Mouse (Mus musculus): ENCODE results near the gene Rcn3. TPM values are rescaled to one million over a fixed set of nuclear protein-coding genes. Genes with fewer than 3 reads are reported as not detected.

Rcn3 gene
- polyA plus RNA-seq, 1 experiment from 2014 or later = 362 TPM

DNA sequence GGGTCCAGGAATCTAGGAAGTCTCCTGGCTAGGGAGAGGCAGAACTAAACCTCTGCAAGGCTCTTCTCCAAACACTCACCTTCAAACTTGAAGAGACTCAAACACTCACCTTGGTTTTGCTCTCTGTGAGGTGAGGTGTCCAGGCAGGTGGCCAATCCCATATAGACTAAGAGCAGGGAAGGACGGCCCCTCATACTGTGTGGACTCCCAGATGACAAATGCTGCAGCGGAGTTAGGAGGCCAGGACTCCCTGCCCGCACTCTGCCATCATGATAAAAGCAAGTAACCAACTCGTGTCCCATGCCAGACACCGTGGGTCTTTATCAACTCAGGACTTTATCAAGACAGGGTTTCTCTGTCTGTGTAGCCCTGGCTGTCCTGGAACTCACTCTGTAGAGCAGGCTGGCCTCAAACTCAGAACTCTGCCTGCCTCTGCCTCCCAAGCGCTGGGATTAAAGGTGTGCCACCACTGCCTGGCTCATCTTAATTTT lies 31.3 kb downstream of the Rcn3 start:
- no peak overlapping the region for H3K9ac ChIP-seq
- WGBS = 90% methylated on average over 6 of the region's 6 CpGs
- peak overlapping the region; percentile 75 for H3K4me2 ChIP-seq

DNA sequence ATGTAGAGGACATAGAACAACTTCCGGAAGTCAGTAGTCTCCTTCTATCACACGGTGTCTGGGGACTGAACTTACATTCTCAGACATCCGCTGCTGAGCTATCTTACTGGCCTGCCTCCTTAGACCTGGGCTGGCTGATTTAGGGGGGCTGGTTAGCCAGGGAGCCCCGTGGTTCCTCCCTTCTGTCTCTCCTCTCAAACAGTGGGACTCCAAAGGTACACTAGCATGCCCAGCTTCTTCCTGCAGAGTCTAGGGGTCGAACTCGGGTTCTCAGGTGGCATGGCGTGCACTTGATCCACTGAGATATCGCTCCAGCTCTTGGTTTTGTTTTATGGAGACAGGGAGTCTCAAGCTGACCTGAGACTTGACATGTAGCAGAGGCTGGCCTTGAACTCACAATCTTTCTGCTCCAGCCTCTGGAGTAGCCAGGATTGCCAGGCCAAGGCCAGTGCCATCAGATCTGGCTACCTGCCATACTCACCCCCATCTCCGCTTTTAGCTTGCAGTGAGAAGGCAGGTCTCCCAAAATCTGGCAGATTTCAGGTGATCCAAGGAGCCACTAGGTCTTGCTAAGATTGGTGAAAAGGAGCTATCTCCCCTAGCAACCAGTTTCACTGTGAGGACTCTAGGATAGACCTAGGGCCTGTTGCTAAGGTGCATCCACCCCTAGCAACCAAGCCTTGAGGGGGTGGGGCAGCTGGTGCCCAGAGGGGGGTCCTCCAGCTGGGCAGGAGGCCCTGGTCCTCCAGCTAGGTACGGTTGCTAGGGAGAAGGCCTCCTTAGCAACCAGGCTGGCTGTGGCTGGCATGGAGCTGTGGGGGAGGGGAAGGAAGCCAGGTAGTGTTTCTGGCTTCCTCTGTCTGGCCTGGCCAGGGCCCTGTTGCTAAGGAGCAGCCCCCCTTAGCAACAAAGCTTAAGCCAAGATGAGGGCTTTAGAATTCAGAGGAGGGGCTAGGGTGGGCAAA lies 33.1 kb downstream of the Rcn3 start:
- no peaks in the 10 kb centered on the region for H3K9me3 ChIP-seq (replicated peaks)
- whole genome bisulfite sequencing = 81% methylated on average over 10 of the region's 10 CpGs
- no peak overlapping the region for H3K4me3 ChIP-seq (replicated peaks)
- H3K27me3 ChIP-seq = no peaks in the 10 kb centered on the region
- H3K4me1 ChIP-seq = peaks cover 34% of the 10 kb centered on the region
- no peak overlapping the region for H3K4me2 ChIP-seq
- no peak overlapping the region for H3K9ac ChIP-seq
- H3K36me3 ChIP-seq = peaks cover 10% of the 10 kb centered on the region; the same call in 1 of the 2 replicates
- ATAC-seq (replicated peaks; ENCODE audit: low FRiP score) = no peak
- no peak overlapping the region for H3K27ac ChIP-seq

More for the DNA sequence above, 31.3 kb downstream of the Rcn3 start:
- H3K9me3 ChIP-seq (replicated peaks) = no peaks in the 10 kb centered on the region
- H3K27ac ChIP-seq = peak overlapping the region; percentile 99; the same call in 1 of the 2 replicates
- ATAC-seq (replicated peaks; ENCODE audit: low FRiP score) = no peak
- no peaks in the 10 kb centered on the region for H3K27me3 ChIP-seq
- 0 out of 2 replicates have a peak overlapping the region, but pooled peaks have one; percentile 14 for H3K4me3 ChIP-seq (replicated peaks)
- peaks cover 10% of the 10 kb centered on the region; the same call in 1 of the 2 replicates for H3K36me3 ChIP-seq
- peaks cover 34% of the 10 kb centered on the region for H3K4me1 ChIP-seq

DNA sequence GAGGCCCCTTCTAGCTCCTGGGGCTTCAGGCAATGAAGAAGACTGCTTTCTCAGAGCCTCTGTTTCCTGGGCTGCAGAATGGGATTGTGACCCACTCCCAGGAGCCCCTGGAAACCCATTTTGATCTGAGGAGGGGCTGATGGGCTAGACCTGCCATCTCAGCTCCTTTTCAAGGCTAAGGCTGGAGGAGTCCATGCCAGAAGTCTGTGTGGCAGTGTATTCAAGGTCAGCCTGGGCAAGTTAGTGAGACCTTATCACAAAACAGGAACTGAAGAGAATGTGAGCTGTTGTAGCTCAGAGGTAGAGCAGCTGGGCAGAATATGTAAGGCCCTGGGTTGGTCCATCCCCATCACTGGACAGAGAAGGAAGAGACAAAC lies 35.1 kb downstream of the Rcn3 start:
- H3K4me3 ChIP-seq (replicated peaks) = no peak overlapping the region
- no peak overlapping the region for H3K4me2 ChIP-seq
- H3K36me3 ChIP-seq = peaks cover 10% of the 10 kb centered on the region; the same call in 1 of the 2 replicates
- peaks cover 32% of the 10 kb centered on the region for H3K4me1 ChIP-seq
- H3K27me3 ChIP-seq = no peaks in the 10 kb centered on the region
- H3K27ac ChIP-seq = no peak overlapping the region
- H3K9me3 ChIP-seq (replicated peaks) = no peaks in the 10 kb centered on the region
- no peak overlapping the region for H3K9ac ChIP-seq
- ATAC-seq (replicated peaks; ENCODE audit: low FRiP score) = no peak

DNA sequence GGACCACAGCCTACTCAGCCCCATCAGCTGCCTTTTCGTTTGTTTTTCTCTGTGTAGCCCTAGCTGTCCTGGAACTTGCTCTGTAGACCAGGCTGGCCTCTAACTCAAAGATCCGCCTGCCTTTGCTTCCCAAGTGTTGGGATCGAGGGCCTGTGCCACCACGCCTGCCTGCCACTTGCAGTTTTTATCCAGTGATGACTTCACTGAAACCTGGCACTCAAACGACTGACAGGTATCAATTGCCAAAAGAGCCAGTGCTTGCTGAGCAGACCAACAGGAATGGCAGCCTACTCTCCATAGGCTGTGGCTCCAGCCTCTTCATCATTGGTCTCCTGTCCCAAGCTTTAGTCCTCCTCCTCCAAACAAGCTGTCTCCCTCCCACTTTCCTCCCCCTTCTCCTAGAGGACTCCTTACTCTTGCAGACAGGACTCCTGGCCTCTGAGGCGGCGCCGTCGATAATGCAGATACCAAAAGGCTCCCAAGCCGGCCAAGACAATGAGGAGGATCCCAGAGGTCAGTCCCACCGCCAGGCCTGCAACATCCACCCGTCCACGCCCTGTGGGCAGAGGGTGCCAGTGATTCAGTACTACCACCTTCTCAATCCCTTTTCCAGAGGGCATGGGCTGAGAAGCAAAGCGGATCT lies 35.6 kb downstream of the Rcn3 start:
- peaks cover 10% of the 10 kb centered on the region; the same call in 1 of the 2 replicates for H3K36me3 ChIP-seq
- H3K4me2 ChIP-seq = no peak overlapping the region
- no peak for ATAC-seq (replicated peaks; ENCODE audit: low FRiP score)
- H3K4me1 ChIP-seq = peaks cover 33% of the 10 kb centered on the region
- WGBS = 68% methylated on average over 14 of the region's 14 CpGs
- no peak overlapping the region for H3K9ac ChIP-seq
- H3K9me3 ChIP-seq (replicated peaks) = no peaks in the 10 kb centered on the region
- no peak overlapping the region for H3K4me3 ChIP-seq (replicated peaks)
- no peaks in the 10 kb centered on the region for H3K27me3 ChIP-seq
- no peak overlapping the region for H3K27ac ChIP-seq

DNA sequence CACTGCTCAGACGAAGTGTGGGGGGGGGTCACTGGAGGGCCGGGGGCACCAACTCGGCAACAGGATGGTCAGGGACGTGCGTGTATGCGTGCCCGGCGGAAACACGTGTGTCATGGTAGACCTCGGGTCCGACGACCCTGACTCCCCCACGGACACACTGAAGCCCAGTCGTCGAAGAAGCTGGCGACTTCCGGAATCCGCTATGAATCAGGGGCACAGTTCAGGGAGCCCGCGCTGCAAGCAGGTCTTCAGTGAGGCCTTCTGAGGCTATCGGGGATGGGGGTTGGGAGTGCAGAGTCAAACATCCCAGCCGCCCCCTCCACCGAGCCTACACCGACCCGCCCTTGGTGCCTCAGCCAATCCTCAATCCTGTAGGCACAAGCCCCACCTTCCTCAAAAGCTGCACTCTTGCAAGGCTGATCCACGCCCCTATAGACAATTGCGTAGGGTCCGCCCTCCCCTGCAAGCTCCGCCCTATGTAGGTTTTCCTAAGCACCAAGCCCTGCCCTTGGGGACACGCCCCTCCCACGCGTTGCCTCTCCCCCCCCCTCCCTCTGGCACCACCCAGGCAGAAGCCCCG lies 38.0 kb downstream of the Rcn3 start:
- H3K9me3 ChIP-seq (replicated peaks) = no peaks in the 10 kb centered on the region
- H3K4me3 ChIP-seq (replicated peaks) = peak overlapping the region; percentile 80
- H3K4me1 ChIP-seq = peaks cover 40% of the 10 kb centered on the region
- no peaks in the 10 kb centered on the region for H3K27me3 ChIP-seq
- H3K9ac ChIP-seq = peak overlapping the region; percentile 87
- peak overlapping the region; percentile 97 for H3K4me2 ChIP-seq
- peak; percentile 95 for ATAC-seq (replicated peaks; ENCODE audit: low FRiP score)
- H3K36me3 ChIP-seq = peaks cover 20% of the 10 kb centered on the region
- WGBS = under 1% methylated on average over 33 of the region's 33 CpGs
- H3K27ac ChIP-seq = peak overlapping the region; percentile 100

DNA sequence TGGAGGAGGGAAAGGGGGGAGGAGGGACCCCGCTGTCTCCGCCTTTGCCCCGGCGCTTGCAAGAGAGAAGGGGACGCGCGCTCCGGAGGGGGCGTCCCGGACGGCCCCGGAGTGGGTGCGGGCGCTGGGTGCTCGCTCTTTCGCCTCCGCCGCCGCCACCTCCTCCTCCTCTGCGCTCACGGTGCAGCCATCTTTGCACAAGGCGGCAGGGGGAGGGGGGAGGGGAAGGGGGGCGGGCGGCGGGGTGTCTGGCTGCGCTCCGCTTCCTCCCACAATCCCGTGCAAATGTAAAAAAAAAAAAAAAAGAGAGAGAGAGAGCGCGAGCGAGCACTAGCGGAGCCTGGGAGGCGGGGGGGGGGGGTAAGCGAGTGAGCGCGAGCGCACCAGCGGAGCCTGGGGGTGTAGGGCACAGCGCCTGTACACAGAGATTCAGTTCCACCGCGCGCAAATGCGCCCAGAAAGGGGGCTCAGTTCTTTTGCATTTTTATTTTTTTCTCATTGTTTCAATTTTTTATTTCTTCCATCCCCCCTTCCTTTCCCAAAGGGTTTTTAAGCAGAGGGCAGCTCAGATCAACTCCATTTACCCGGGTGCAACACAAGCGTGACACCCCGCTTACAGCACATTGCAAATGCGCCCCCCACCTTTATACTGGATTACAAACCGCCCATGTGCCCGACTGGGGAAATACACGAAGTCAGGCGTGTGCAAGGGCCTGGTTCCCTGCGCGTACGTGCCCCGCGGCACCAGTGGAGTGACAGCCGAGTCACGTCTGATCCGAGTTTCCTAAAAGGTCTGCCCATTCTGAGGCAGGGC lies 38.7 kb downstream of the Rcn3 start:
- peak overlapping the region; percentile 80 for H3K4me3 ChIP-seq (replicated peaks)
- WGBS = under 1% methylated on average over 50 of the region's 59 CpGs
- peak overlapping the region; percentile 97 for H3K4me2 ChIP-seq
- H3K4me1 ChIP-seq = peaks cover 39% of the 10 kb centered on the region
- no peaks in the 10 kb centered on the region for H3K27me3 ChIP-seq
- H3K9ac ChIP-seq = peak overlapping the region; percentile 87
- peak; percentile 47 for ATAC-seq (replicated peaks; ENCODE audit: low FRiP score)
- H3K9me3 ChIP-seq (replicated peaks) = no peaks in the 10 kb centered on the region
- peak overlapping the region; percentile 100 for H3K27ac ChIP-seq
- peaks cover 27% of the 10 kb centered on the region for H3K36me3 ChIP-seq

DNA sequence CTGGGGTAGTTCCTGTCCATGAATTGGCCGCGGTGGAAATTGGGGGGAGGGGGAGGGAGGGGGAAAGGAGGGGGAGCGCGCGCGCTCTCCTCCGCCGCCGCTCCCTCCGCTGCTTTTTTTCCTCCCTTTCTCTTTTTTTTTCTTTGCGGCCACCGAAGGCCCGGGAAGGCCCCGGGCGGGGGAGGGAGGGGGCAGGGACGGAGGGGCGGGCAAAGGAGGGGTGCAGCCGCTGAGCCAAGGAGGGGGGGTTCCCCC lies 39.2 kb downstream of the Rcn3 start, which contains the start of gene Prr12:
TSS of gene Prr12 (minus strand) at position 20 of the 255 bp plus-strand sequence.
- Histone ChIP-seq H3K36me3 (peaks cover 32% of the 10 kb centered on the region), H3K4me2 (peak within 1 kb of the TSS; percentile 97), H3K27me3 (no peaks in the 10 kb centered on the region), H3K4me1 (peaks cover 39% of the 10 kb centered on the region), H3K9ac (peak within 1 kb of the TSS; percentile 87), H3K27ac (peak within 1 kb of the TSS; percentile 100), H3K9me3 (replicated peaks) (no peaks in the 10 kb centered on the region), H3K4me3 (replicated peaks) (peak within 1 kb of the TSS; percentile 80)
- no peak for ATAC-seq (replicated peaks; ENCODE audit: low FRiP score)
- 0% methylated on average over 9 of the region's 18 CpGs for WGBS

DNA sequence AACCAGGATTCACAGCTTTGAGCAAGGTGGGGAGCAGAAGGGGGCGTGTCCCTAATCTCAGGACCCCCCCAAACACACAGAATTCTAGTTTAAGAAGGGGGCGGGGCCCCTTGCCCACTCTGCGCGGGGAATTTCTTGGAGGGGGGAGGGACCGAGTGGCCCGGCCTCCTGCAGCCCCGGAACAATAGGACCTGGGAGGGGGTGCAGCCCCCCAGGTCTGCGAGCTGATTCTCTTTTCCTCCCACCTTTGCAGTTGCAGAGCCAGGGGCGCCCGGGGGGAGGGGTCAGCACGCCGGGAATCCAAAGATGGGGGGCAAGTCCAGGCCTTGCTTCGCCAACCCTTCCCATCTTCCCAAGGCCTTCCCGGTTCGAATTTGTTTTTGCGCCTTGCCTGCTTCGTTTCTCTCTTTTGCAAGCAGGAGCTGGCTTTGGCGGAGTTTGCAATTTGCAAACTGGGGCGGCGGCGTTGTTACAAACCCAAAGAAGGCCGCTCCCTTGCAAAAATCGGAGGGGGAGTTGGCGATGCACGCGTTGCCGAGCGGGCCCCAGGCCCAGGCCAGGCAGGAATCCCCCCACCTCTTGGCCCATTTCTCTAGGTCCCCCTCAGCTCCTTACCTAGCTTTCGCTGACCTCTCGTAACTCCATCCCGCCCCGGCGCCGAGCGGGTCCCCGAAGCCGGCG lies 39.7 kb downstream of the Rcn3 start:
- ATAC-seq (replicated peaks; ENCODE audit: low FRiP score) = no peak
- WGBS = under 1% methylated on average over 37 of the region's 38 CpGs
- no peaks in the 10 kb centered on the region for H3K27me3 ChIP-seq
- peak overlapping the region; percentile 97 for H3K4me2 ChIP-seq
- peaks cover 37% of the 10 kb centered on the region for H3K36me3 ChIP-seq
- peak overlapping the region; percentile 100 for H3K27ac ChIP-seq
- H3K4me3 ChIP-seq (replicated peaks) = peak overlapping the region; percentile 80
- peak overlapping the region; percentile 87 for H3K9ac ChIP-seq
- no peaks in the 10 kb centered on the region for H3K9me3 ChIP-seq (replicated peaks)
- H3K4me1 ChIP-seq = peaks cover 39% of the 10 kb centered on the region

DNA sequence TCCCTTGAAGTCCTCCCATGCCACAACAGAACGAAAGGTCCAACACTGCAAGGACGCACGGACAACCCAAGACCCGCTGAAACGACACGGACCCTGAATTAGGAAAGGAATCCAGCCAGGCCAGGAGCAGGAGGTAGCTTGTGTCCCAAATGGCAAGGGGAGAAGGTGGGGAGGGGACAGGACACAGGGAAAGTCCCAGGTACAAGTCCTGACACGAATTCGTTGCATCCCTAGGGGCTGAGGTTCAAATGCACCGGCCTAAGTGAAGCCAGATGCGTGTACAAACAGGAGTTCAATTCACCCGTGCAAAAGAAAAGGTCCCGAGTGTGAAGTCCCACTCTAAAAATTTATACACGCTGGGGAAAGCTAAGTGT lies 40.4 kb downstream of the Rcn3 start:
- no peaks in the 10 kb centered on the region for H3K9me3 ChIP-seq (replicated peaks)
- peak overlapping the region; percentile 100 for H3K27ac ChIP-seq
- H3K9ac ChIP-seq = peak overlapping the region; percentile 87
- no peaks in the 10 kb centered on the region for H3K27me3 ChIP-seq
- peak overlapping the region; percentile 80 for H3K4me3 ChIP-seq (replicated peaks)
- peaks cover 43% of the 10 kb centered on the region for H3K4me1 ChIP-seq
- ATAC-seq (replicated peaks; ENCODE audit: low FRiP score) = no peak
- H3K36me3 ChIP-seq = peaks cover 44% of the 10 kb centered on the region
- WGBS = 1% methylated on average over 13 of the region's 13 CpGs
- H3K4me2 ChIP-seq = peak overlapping the region; percentile 97

DNA sequence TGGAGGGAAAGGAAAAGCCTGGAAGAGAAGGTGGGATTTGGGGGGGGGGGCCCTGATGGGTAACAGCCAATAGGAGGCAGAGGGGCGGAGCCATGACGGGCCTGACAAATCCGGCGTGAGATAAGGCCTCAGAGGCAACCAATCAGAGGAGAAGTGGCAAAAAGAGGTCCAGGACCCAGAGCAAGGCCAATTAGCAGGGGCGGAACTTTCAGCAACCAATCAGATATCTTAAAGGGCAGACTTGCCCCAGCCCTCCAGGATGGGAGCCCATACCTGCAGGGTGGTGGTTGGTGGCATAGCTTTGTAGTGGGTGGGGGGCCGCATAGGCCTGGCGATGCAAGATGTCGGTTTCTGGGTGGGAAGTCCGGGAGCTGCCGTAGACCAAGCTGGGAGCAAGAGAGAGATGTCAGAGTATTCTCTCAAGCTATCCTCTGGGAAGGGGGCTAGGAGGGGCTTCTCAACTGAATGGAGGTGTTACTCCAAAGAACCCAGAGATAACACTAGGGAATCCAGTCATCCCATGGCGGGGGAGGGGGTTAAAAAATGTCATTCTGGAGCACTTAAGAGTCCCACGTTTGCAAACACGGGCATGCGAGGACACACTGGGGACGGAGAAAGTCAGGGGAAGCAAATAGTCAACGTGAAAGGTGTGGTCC lies 40.9 kb downstream of the Rcn3 start:
- 6% methylated on average over 16 of the region's 16 CpGs for WGBS
- Histone ChIP-seq H3K9me3 (replicated peaks) (no peaks in the 10 kb centered on the region), H3K9ac (peak overlapping the region; percentile 87), H3K4me1 (peaks cover 46% of the 10 kb centered on the region), H3K4me2 (peak overlapping the region; percentile 97), H3K27me3 (no peaks in the 10 kb centered on the region), H3K4me3 (replicated peaks) (peak overlapping the region; percentile 80), H3K36me3 (peaks cover 50% of the 10 kb centered on the region), H3K27ac (peak overlapping the region; percentile 100)
- peak; percentile 13; the same call in 1 of the 2 replicates for ATAC-seq (replicated peaks; ENCODE audit: low FRiP score)
